In genomic region chr10:80538180-80538579, GRCm38 (mm10) we compare ENCODE assay signal across 22 mouse cellular contexts. TPM values are rescaled to one million over a fixed set of nuclear protein-coding genes. Genes with fewer than 3 reads are reported as not detected.
DNase-seq lines count a peak whose midpoint lies in the region; TF ChIP-seq lines count a peak whose summit lies in the region.
"Had no signal": no experiment of that assay in that cellular context is flagged by ENCODE, and none has a peak within 500 bp of the region (broad histone marks: within the 10 kb centered on the region; RNA-seq: fewer than 3 reads in every experiment).

No protein-coding gene starts in this region.

- peaks cover 29% of the 10 kb centered on the region for H3K36me3 ChIP-seq in E14TG2a.4 (ENCODE audit: insufficient read depth, low read length)

- peaks cover 72% of the 10 kb centered on the region for H3K4me1 ChIP-seq in E14TG2a.4 (replicated peaks; ENCODE audit: low read depth, low read length)
- H3K4me1 ChIP-seq: neural tube, embryonic 13.5 days had no signal

- TF ChIP-seq CTCF in E14TG2a.4 (conservative IDR thresholded peaks at IDR 0.05; ENCODE audit: low read length), result no peak

- peaks cover 12% of the 10 kb centered on the region for H3K27me3 ChIP-seq in E14TG2a.4 (ENCODE audit: insufficient read depth, low read length)

- no peaks in the 10 kb centered on the region for H3K9me3 ChIP-seq in E14TG2a.4 (ENCODE audit: low read length)
- H3K9me3 ChIP-seq: embryonic facial prominence, embryonic 12.5 days; hindbrain, embryonic 13.5 days; kidney, embryonic 15.5 days; limb, embryonic 15.5 days; neural tube, embryonic 13.5 days had no signal

- peak; percentile 71 for DNase-seq in adrenal gland, postnatal 10 days
- DNase-seq in adrenal gland, adult 18-20 months (ENCODE audit: low spot score in 2 of 2), result no peak
- peak; percentile 78 for DNase-seq in 3134 (ENCODE audit: extremely low read depth, insufficient read length, low spot score)
- peak; percentile 69 to 74 for DNase-seq in adrenal gland, postnatal 36 days
- no peak for DNase-seq in heart, adult 8-10 months (ENCODE audit: low spot score)
- no peak for DNase-seq in left cerebral cortex, adult 18-20 months (ENCODE audit: low spot score in 2 of 2)
- DNase-seq: cerebellum, adult 2 months; forebrain, postnatal 0 days; heart, postnatal 10 days; right cerebral cortex, postnatal 25 days; thymus, postnatal 25 days had no signal

- H3K4me3 ChIP-seq in E14TG2a.4 (replicated peaks; ENCODE audit: low read length), result peak overlapping the region; percentile 82; the same call in 1 of the 2 replicates
- H3K4me3 ChIP-seq: hindbrain, embryonic 13.5 days had no signal

RNA-seq across cellular contexts. Expression of gene Atp8b3, which starts 0.7 kb away (rescaled TPM):
- under 1 TPM; 0.27 to 0.36 TPM for total RNA-seq in adrenal gland, postnatal 10 days (2021)
- total RNA-seq in adrenal gland, adult 18-20 months (2021), result 1 to 10 TPM in 1 of 2 experiments, under 1 TPM in 1; 0.80 to 1.1 TPM
- total RNA-seq in adrenal gland, postnatal 36 days (2021), result 1 to 10 TPM in 1 of 2 experiments, under 1 TPM in 1; 0.43 to 1.1 TPM
- not detected for total RNA-seq in heart, adult 8-10 months (2022)
- under 1 TPM; 0.12 to 0.21 TPM for total RNA-seq in left cerebral cortex, adult 18-20 months (2021)
- total RNA-seq: gastrocnemius, adult 18-20 months; granulocyte monocyte progenitor cell, adult 5-6 weeks; heart, postnatal 10 days; megakaryocyte-erythroid progenitor cell, adult 5-6 weeks had no signal

RNA-seq across cellular contexts. Expression of gene Rexo1, which starts 23.2 kb away (rescaled TPM):
- total RNA-seq in adrenal gland, postnatal 10 days (2021), result 10 to 100 TPM; 31.9 to 44.5 TPM
- total RNA-seq in adrenal gland, adult 18-20 months (2021), result 10 to 100 TPM; 32.9 to 48.4 TPM
- 10 to 100 TPM; 28.3 to 42.9 TPM for total RNA-seq in adrenal gland, postnatal 36 days (2021)
- total RNA-seq in heart, adult 8-10 months (2022), result 10 to 100 TPM; 10.7 to 15.0 (median 12.2) TPM
- 10 to 100 TPM; 41.4 to 42.3 TPM for total RNA-seq in left cerebral cortex, adult 18-20 months (2021)

RNA-seq across cellular contexts. Expression of gene Klf16, which starts 38.9 kb away (rescaled TPM):
- total RNA-seq in adrenal gland, postnatal 10 days (2021), result 10 to 100 TPM; 12.4 to 14.1 TPM
- total RNA-seq in adrenal gland, adult 18-20 months (2021), result 10 to 100 TPM; 11.3 to 12.3 TPM
- total RNA-seq in adrenal gland, postnatal 36 days (2021), result 10 to 100 TPM; 13.6 to 14.1 TPM
- total RNA-seq in heart, adult 8-10 months (2022), result 1 to 10 TPM; 3.5 to 5.0 (median 4.7) TPM
- 10 to 100 TPM; 54.8 to 68.7 TPM for total RNA-seq in left cerebral cortex, adult 18-20 months (2021)

RNA-seq across cellular contexts. Expression of gene Onecut3, which starts 43.5 kb away (rescaled TPM):
- not detected for total RNA-seq in adrenal gland, postnatal 10 days (2021)
- total RNA-seq in adrenal gland, adult 18-20 months (2021), result not detected
- total RNA-seq in adrenal gland, postnatal 36 days (2021), result not detected
- under 1 TPM in 1 of 4 experiments, not detected in 3; 0.09 TPM for total RNA-seq in heart, adult 8-10 months (2022)
- total RNA-seq in left cerebral cortex, adult 18-20 months (2021), result not detected
- total RNA-seq: gastrocnemius, adult 18-20 months; granulocyte monocyte progenitor cell, adult 5-6 weeks; heart, postnatal 10 days; layer of hippocampus, postnatal 14 days; left cerebral cortex, postnatal 14 days; megakaryocyte-erythroid progenitor cell, adult 5-6 weeks had no signal

RNA-seq across cellular contexts. Expression of gene Abhd17a, which starts 52.0 kb away (rescaled TPM):
- total RNA-seq in adrenal gland, postnatal 10 days (2021), result 100 to 1,000 TPM; 108 to 113 TPM
- 100 to 1,000 TPM in 1 of 2 experiments, 10 to 100 TPM in 1; 94.5 to 102 TPM for total RNA-seq in adrenal gland, adult 18-20 months (2021)
- total RNA-seq in adrenal gland, postnatal 36 days (2021), result 100 to 1,000 TPM; 103 to 107 TPM
- total RNA-seq in heart, adult 8-10 months (2022), result 10 to 100 TPM; 44.7 to 48.1 (median 46.9) TPM
- 100 to 1,000 TPM; 179 to 185 TPM for total RNA-seq in left cerebral cortex, adult 18-20 months (2021)

Comparison
In these comparisons a context has a peak if more than half of its experiments do, and no peak if none do; other contexts are left out.
1. DNase-seq: peak in adrenal gland, postnatal 10 days (single experiment), 3134 (single experiment) and adrenal gland, postnatal 36 days (2 of 2); none in adrenal gland, adult 18-20 months (0 of 2), heart, adult 8-10 months (single experiment) and left cerebral cortex, adult 18-20 months (0 of 2).